Mouse (Mus musculus): ENCODE data around the gene Gm2000. TPM values are rescaled to one million over a fixed set of nuclear protein-coding genes. Genes with fewer than 3 reads are reported as not detected.

Gene Gm2000
- polyA plus RNA-seq (2012; rRNA removed) = 20.7 and 30.4 TPM in 2 replicates

DNA sequence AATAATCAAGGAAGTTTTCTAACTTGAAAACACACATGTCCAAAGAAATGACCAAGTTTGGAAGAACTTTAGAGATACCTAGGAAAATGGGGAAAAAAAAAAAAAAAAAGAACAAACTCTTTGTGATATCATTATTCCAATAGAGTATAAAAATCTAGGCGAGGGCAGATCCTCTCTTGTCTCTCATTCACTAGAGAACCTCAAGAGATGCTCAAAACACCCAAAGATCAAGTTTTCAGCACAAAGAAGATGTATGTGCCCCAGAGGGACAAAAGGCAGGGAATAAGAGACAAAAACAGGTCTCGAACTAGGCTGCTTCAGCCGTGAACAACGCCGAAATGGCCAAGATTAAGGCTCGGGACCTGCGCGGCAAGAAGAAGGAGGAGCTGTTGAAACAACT, at the start of gene Gm2000:
TSS of gene Gm2000 (plus strand) at position 301 of the 400 bp plus-strand sequence.
- TF ChIP-seq CTCF (IDR thresholded peaks at IDR 0.05; ENCODE audit: borderline replicate concordance, insufficient read depth, low read depth, low read length) (no peak), POLR2A (IDR thresholded peaks at IDR 0.05; ENCODE audit: borderline replicate concordance, insufficient read depth, low read length) (no peak)
- DNase-seq = no peak
- Histone ChIP-seq H3K4me1 (ENCODE audit: control insufficient read depth, insufficient read depth, low read length) (no peaks in the 10 kb centered on the region), H3K27ac (ENCODE audit: insufficient read depth, low read length) (no peak within 1 kb of the TSS), H3K27me3 (ENCODE audit: control insufficient read depth, insufficient read depth, low read length) (no peaks in the 10 kb centered on the region), H3K4me3 (replicated peaks; ENCODE audit: insufficient read depth, low read depth, low read length) (no peak within 1 kb of the TSS)
- 89% methylated on average over 8 of the region's 8 CpGs for WGBS

- no peak overlapping the region for H3K27ac ChIP-seq (ENCODE audit: insufficient read depth, low read length)
- no peak for TF ChIP-seq POLR2A (IDR thresholded peaks at IDR 0.05; ENCODE audit: borderline replicate concordance, insufficient read depth, low read length)
- TF ChIP-seq CTCF (IDR thresholded peaks at IDR 0.05; ENCODE audit: borderline replicate concordance, insufficient read depth, low read depth, low read length) = no peak
- H3K4me1 ChIP-seq (ENCODE audit: control insufficient read depth, insufficient read depth, low read length) = no peaks in the 10 kb centered on the region
- H3K4me3 ChIP-seq (replicated peaks; ENCODE audit: insufficient read depth, low read depth, low read length) = no peak overlapping the region
- DNase-seq = no peak
- H3K27me3 ChIP-seq (ENCODE audit: control insufficient read depth, insufficient read depth, low read length) = no peaks in the 10 kb centered on the region
- 85% methylated on average over 9 of the region's 9 CpGs for WGBS
These were observed 42.7 kb upstream of the Gm2000 start for GRCm38 (mm10) chr1:156323126-156323525.

DNA sequence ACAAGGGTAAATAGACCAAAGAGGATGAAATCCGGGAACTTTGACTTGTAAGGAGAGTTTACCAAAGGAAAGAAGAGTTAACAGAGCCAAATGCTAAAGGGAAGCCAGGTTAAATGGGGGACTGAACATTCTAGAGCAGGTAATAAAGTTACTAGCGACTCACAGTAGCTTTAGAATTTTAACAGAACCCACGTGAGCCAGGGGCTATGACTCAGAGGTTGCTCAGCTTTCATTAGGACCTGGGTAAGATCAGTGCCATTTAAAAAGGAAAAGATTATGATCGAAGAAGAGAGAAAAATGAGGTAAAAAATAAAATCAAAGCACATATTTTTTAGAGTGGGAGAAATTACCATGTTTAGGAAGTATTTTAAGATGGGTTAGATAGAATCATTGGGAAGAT, 25.0 kb upstream of the Gm2000 start:
- no peaks in the 10 kb centered on the region for H3K27me3 ChIP-seq (ENCODE audit: control insufficient read depth, insufficient read depth, low read length)
- H3K27ac ChIP-seq (ENCODE audit: insufficient read depth, low read length) = no peak overlapping the region
- no peaks in the 10 kb centered on the region for H3K4me1 ChIP-seq (ENCODE audit: control insufficient read depth, insufficient read depth, low read length)
- no peak for TF ChIP-seq POLR2A (IDR thresholded peaks at IDR 0.05; ENCODE audit: borderline replicate concordance, insufficient read depth, low read length)
- TF ChIP-seq CTCF (IDR thresholded peaks at IDR 0.05; ENCODE audit: borderline replicate concordance, insufficient read depth, low read depth, low read length) = no peak
- no peak for DNase-seq
- WGBS = 77% methylated on average over 4 of the region's 4 CpGs
- H3K4me3 ChIP-seq (replicated peaks; ENCODE audit: insufficient read depth, low read depth, low read length) = no peak overlapping the region

DNA sequence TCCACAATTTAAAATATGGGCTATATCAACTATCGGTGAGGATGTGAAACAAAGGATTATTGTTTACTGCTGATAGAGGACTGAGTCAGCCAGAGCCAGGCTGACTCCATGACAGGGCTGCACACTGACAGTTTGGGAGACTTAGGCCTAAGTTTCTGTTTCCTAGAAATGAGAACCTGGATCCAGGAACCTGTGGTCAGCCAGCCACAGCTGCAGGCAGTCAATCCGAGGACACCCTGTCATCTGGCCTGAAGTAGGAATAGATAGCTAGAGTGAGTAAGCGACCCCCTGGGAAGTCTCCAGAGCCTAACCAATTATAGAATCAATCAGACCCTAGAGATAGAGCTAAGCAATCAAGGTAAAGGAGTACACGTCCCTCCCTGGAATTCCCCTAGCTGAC, 21.4 kb upstream of the Gm2000 start:
- Histone ChIP-seq H3K4me1 (ENCODE audit: control insufficient read depth, insufficient read depth, low read length) (no peaks in the 10 kb centered on the region), H3K27me3 (ENCODE audit: control insufficient read depth, insufficient read depth, low read length) (no peaks in the 10 kb centered on the region), H3K27ac (ENCODE audit: insufficient read depth, low read length) (no peak overlapping the region), H3K4me3 (replicated peaks; ENCODE audit: insufficient read depth, low read depth, low read length) (no peak overlapping the region)
- DNase-seq = no peak
- TF ChIP-seq CTCF (IDR thresholded peaks at IDR 0.05; ENCODE audit: borderline replicate concordance, insufficient read depth, low read depth, low read length) (no peak), POLR2A (IDR thresholded peaks at IDR 0.05; ENCODE audit: borderline replicate concordance, insufficient read depth, low read length) (no peak)
- WGBS = 77% methylated on average over 4 of the region's 4 CpGs

- H3K4me3 ChIP-seq (replicated peaks; ENCODE audit: insufficient read depth, low read depth, low read length) = no peak overlapping the region
- WGBS = 64% methylated on average over 4 of the region's 4 CpGs
- no peak for DNase-seq
- H3K4me1 ChIP-seq (ENCODE audit: control insufficient read depth, insufficient read depth, low read length) = no peaks in the 10 kb centered on the region
- no peaks in the 10 kb centered on the region for H3K27me3 ChIP-seq (ENCODE audit: control insufficient read depth, insufficient read depth, low read length)
- no peak for TF ChIP-seq CTCF (IDR thresholded peaks at IDR 0.05; ENCODE audit: borderline replicate concordance, insufficient read depth, low read depth, low read length)
- no peak for TF ChIP-seq POLR2A (IDR thresholded peaks at IDR 0.05; ENCODE audit: borderline replicate concordance, insufficient read depth, low read length)
- no peak overlapping the region for H3K27ac ChIP-seq (ENCODE audit: insufficient read depth, low read length)
These were observed 20.2 kb upstream of the Gm2000 start for GRCm38 (mm10) chr1:156345633-156346032.

DNA sequence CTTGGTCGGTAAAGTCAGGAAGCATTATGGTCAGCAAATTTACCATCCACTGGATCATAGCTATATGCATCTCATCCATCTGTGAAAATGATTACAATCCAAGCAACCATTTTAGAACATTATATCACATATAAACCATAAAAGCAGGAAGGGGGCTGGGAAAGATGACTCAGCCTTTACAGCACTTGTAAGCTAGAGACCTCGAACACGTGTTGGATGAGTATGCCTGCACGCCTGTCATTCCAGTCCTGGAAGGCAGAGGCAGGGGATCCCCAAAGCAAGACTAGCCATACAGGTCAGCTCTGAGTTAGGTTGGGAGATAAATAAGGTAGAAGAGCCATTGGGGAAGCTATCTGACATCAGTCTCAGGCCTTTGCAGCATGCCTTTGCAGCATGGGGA, 16.8 kb upstream of the Gm2000 start:
- H3K4me1 ChIP-seq (ENCODE audit: control insufficient read depth, insufficient read depth, low read length) = no peaks in the 10 kb centered on the region
- no peak overlapping the region for H3K4me3 ChIP-seq (replicated peaks; ENCODE audit: insufficient read depth, low read depth, low read length)
- no peak for DNase-seq
- 79% methylated on average over 4 of the region's 4 CpGs for WGBS
- H3K27me3 ChIP-seq (ENCODE audit: control insufficient read depth, insufficient read depth, low read length) = no peaks in the 10 kb centered on the region
- no peak for TF ChIP-seq POLR2A (IDR thresholded peaks at IDR 0.05; ENCODE audit: borderline replicate concordance, insufficient read depth, low read length)
- no peak for TF ChIP-seq CTCF (IDR thresholded peaks at IDR 0.05; ENCODE audit: borderline replicate concordance, insufficient read depth, low read depth, low read length)
- H3K27ac ChIP-seq (ENCODE audit: insufficient read depth, low read length) = no peak overlapping the region

DNA sequence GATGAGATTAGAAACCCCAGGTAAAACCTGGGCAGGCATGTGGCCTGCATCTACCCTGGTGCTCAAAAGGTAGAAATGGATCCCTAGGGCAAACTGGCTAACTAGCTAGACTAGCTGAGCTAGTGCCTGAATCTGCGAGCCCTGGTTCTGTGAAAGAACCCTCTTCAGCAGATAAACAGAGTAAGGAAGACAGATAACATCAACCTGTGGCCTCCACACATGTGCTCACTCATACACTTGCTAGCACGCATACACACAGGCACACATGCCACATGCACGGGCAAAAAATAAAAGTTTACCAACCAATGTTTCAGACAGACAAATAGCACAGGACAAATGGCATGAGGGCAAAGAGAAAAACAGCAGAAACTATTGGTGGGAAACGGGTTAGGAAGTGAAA, 15.4 kb upstream of the Gm2000 start:
- Histone ChIP-seq H3K27ac (ENCODE audit: insufficient read depth, low read length) (no peak overlapping the region), H3K4me1 (ENCODE audit: control insufficient read depth, insufficient read depth, low read length) (no peaks in the 10 kb centered on the region), H3K4me3 (replicated peaks; ENCODE audit: insufficient read depth, low read depth, low read length) (no peak overlapping the region), H3K27me3 (ENCODE audit: control insufficient read depth, insufficient read depth, low read length) (no peaks in the 10 kb centered on the region)
- WGBS = 90% methylated on average over 4 of the region's 4 CpGs
- DNase-seq = no peak
- TF ChIP-seq POLR2A (IDR thresholded peaks at IDR 0.05; ENCODE audit: borderline replicate concordance, insufficient read depth, low read length) (no peak), CTCF (IDR thresholded peaks at IDR 0.05; ENCODE audit: borderline replicate concordance, insufficient read depth, low read depth, low read length) (no peak)

- WGBS = 90% methylated on average over 2 of the region's 2 CpGs
- no peak overlapping the region for H3K27ac ChIP-seq (ENCODE audit: insufficient read depth, low read length)
- no peaks in the 10 kb centered on the region for H3K27me3 ChIP-seq (ENCODE audit: control insufficient read depth, insufficient read depth, low read length)
These were observed 13.4 kb upstream of the Gm2000 start for GRCm38 (mm10) chr1:156352466-156352865.

More at GRCm38 (mm10) chr1:156352466-156352865, 13.4 kb upstream of the Gm2000 start:
- DNase-seq = no peak
- no peaks in the 10 kb centered on the region for H3K4me1 ChIP-seq (ENCODE audit: control insufficient read depth, insufficient read depth, low read length)
- H3K4me3 ChIP-seq (replicated peaks; ENCODE audit: insufficient read depth, low read depth, low read length) = no peak overlapping the region
- no peak for TF ChIP-seq CTCF (IDR thresholded peaks at IDR 0.05; ENCODE audit: borderline replicate concordance, insufficient read depth, low read depth, low read length)
- TF ChIP-seq POLR2A (IDR thresholded peaks at IDR 0.05; ENCODE audit: borderline replicate concordance, insufficient read depth, low read length) = no peak

All from cerebellum, adult 2 months (tissue).